Mouse (Mus musculus): Measurements from ENCODE around the gene Jarid2. TPM values are rescaled to one million over a fixed set of nuclear protein-coding genes. Genes with fewer than 3 reads are reported as not detected.

Jarid2 gene
- total RNA-seq, 4 experiments from 2014 or later: 13.9 to 25.9 (median 19.4) TPM

GRCm38 (mm10) chr13:44955781-44956180 is 226.5 kb downstream of the Jarid2 start:
- no peak for DNase-seq (ENCODE audit: low spot score)

GRCm38 (mm10) chr13:44957049-44957448 is 227.8 kb downstream of the Jarid2 start:
- no peak for DNase-seq (ENCODE audit: low spot score)

- DNase-seq (ENCODE audit: low spot score): no peak
Observed at GRCm38 (mm10) chr13:44960542-44961291, 231.4 kb downstream of the Jarid2 start.
